8 mouse cellular contexts compared by ENCODE assay signal in the genomic region with DNA sequence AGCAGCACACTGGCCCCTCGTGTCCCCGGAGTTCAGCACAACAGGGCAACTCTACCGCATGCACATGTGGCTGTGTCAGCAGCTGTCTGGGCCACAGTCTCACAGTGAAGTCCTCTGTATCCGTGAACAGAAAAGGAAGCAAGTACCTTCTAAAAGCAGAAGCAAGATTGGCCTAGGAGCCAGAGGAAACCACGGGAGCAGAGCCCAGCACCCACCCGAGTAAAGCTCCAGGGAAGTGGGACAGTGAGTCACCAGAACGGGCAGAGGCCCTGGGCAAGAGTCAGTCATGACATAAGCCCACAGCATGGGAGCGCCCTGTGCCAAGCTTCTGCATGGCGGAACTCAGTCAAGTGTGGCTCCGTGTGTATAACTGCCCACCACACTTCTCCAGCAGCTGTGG. TPM values are rescaled to one million over a fixed set of nuclear protein-coding genes. Genes with fewer than 3 reads are reported as not detected.
DNase-seq lines count a peak whose midpoint lies in the region; ATAC-seq and TF ChIP-seq lines count a peak whose summit lies in the region.

No protein-coding gene starts in this region.

- H3K4me1 ChIP-seq in kidney, postnatal 0 days (replicated peaks; ENCODE audit: insufficient read depth, low read length), result no peaks in the 10 kb centered on the region
- H3K4me1 ChIP-seq in midbrain, embryonic 14.5 days (ENCODE audit: control insufficient read depth, insufficient read depth, low read length), result no peaks in the 10 kb centered on the region
- H3K4me1 ChIP-seq in midbrain, embryonic 10.5 days, result no peaks in the 10 kb centered on the region

- H3K4me2 ChIP-seq in kidney, postnatal 0 days (ENCODE audit: low read length), result no peak overlapping the region
- H3K4me2 ChIP-seq in midbrain, embryonic 14.5 days (ENCODE audit: low read length), result no peak overlapping the region

- no peaks in the 10 kb centered on the region for H3K27me3 ChIP-seq in kidney, postnatal 0 days (ENCODE audit: insufficient read depth, low read length)
- no peaks in the 10 kb centered on the region for H3K27me3 ChIP-seq in midbrain, embryonic 14.5 days (ENCODE audit: control insufficient read depth, insufficient read depth, low read length)
- no peaks in the 10 kb centered on the region for H3K27me3 ChIP-seq in midbrain, embryonic 10.5 days (ENCODE audit: low read depth, poor library complexity, severe bottlenecking)

- no peak overlapping the region for H3K9ac ChIP-seq in kidney, postnatal 0 days (ENCODE audit: low read depth, low read length)
- H3K9ac ChIP-seq in midbrain, embryonic 14.5 days (replicated peaks; ENCODE audit: low read length), result no peak overlapping the region

- no peak for TF ChIP-seq CTCF in kidney, postnatal 0 days (IDR thresholded peaks at IDR 0.05; ENCODE audit: low read depth)
- no peak for TF ChIP-seq CTCF in brain, embryonic 14.5 days (IDR thresholded peaks at IDR 0.05; ENCODE audit: borderline replicate concordance, extremely low read depth, insufficient read depth, insufficient read length)

- H3K9me3 ChIP-seq in kidney, postnatal 0 days (replicated peaks; ENCODE audit: low read length), result no peaks in the 10 kb centered on the region
- H3K9me3 ChIP-seq in midbrain, embryonic 14.5 days (ENCODE audit: control insufficient read depth, low read length), result no peaks in the 10 kb centered on the region
- no peaks in the 10 kb centered on the region for H3K9me3 ChIP-seq in midbrain, embryonic 10.5 days (replicated peaks)

- no peak for TF ChIP-seq POLR2A in brain, embryonic 14.5 days (IDR thresholded peaks at IDR 0.05; ENCODE audit: borderline replicate concordance, extremely low read depth, insufficient read depth, insufficient read length, poor library complexity, severe bottlenecking)

- no peak overlapping the region for H3K27ac ChIP-seq in kidney, postnatal 0 days
- H3K27ac ChIP-seq in midbrain, embryonic 14.5 days (replicated peaks; ENCODE audit: low read depth, low read length), result no peak overlapping the region
- H3K27ac ChIP-seq in midbrain, embryonic 10.5 days (replicated peaks), result no peak overlapping the region

- ATAC-seq in kidney, postnatal 0 days (replicated peaks; ENCODE audit: low FRiP score, low read depth), result 0 out of 2 replicates have a peak, but pooled peaks have one; percentile 53
- peak; percentile 93 to 95 for ATAC-seq in hematopoietic stem cell, adult 5-6 weeks (replicated peaks in 1 of 2; ENCODE audit: insufficient read depth in 1 of 2, low FRiP score in 2 of 2, low TSS enrichment in 1 of 2, low read depth in 1 of 2, poor library complexity in 2 of 2, severe bottlenecking in 2 of 2)
- ATAC-seq in monocyte, adult 5-6 weeks (replicated peaks; ENCODE audit: insufficient number of reproducible peaks, low FRiP score, low TSS enrichment, poor library complexity, severe bottlenecking), result peak; percentile 91
- no peak for ATAC-seq in midbrain, embryonic 14.5 days (ENCODE audit: low FRiP score, low TSS enrichment)

- H3K4me3 ChIP-seq in kidney, postnatal 0 days (replicated peaks; ENCODE audit: low read depth, low read length), result no peak overlapping the region
- H3K4me3 ChIP-seq in midbrain, embryonic 14.5 days (replicated peaks; ENCODE audit: low read depth, low read length), result no peak overlapping the region
- H3K4me3 ChIP-seq in midbrain, embryonic 10.5 days, result no peak overlapping the region

- 79% methylated on average over 10 of the region's 10 CpGs for WGBS in kidney, postnatal 0 days
- WGBS in midbrain, embryonic 14.5 days, result 91% methylated on average over 10 of the region's 10 CpGs
- WGBS in midbrain, embryonic 10.5 days, result 86% methylated on average over 10 of the region's 10 CpGs

- no peak for DNase-seq in kidney, postnatal 0 days (ENCODE audit: low spot score)
- DNase-seq in kidney, postnatal 14 days, result no peak
- peak; percentile 0 for DNase-seq in brain, embryonic 14.5 days (ENCODE audit: low read depth)
- DNase-seq in midbrain, embryonic 14.5 days, result no peak
- no peak for DNase-seq in right cerebral cortex, adult 2 months (ENCODE audit: low spot score in 2 of 2)
- DNase-seq in midbrain, embryonic 10.5 days (ENCODE audit: low spot score), result no peak

- H3K36me3 ChIP-seq in kidney, postnatal 0 days (ENCODE audit: insufficient read depth, low read length), result no peaks in the 10 kb centered on the region
- no peaks in the 10 kb centered on the region for H3K36me3 ChIP-seq in midbrain, embryonic 14.5 days (ENCODE audit: control insufficient read depth, insufficient read depth, low read length)
- H3K36me3 ChIP-seq in midbrain, embryonic 10.5 days, result no peaks in the 10 kb centered on the region

RNA-seq across cellular contexts. Expression of gene Parp2, which starts 26.3 kb away (rescaled TPM):
- 49.0 and 50.3 TPM in 2 replicates for polyA plus RNA-seq in kidney, postnatal 0 days (2015; fragmentation: Nextera tagmentation; extraction: Ambion mirVana)
- polyA plus RNA-seq in brain, embryonic 14.5 days (2012; rRNA removed), result 59.7 and 63.2 TPM in 2 replicates
- total RNA-seq in hematopoietic stem cell, adult 5-6 weeks (2017), result 91.4 and 97.5 TPM in 2 replicates
- 85.4 to 96.9 TPM (median 86.6 TPM) in 3 replicates for total RNA-seq in monocyte, adult 5-6 weeks (2017)
- polyA plus RNA-seq in midbrain, embryonic 14.5 days (2014; fragmentation: Nextera tagmentation; extraction: Ambion mirVana), result 47.9 and 51.2 TPM in 2 replicates
- 70.3 and 74.5 TPM in 2 replicates for polyA plus RNA-seq in midbrain, embryonic 10.5 days (2016; fragmentation: Nextera tagmentation; extraction: Ambion mirVana)

RNA-seq across cellular contexts. Expression of gene Ccnb1ip1, which starts 26.4 kb away (rescaled TPM):
- polyA plus RNA-seq in kidney, postnatal 0 days (2015; fragmentation: Nextera tagmentation; extraction: Ambion mirVana), result not detected in 2 replicates
- polyA plus RNA-seq in brain, embryonic 14.5 days (2012; rRNA removed), result 0.13 TPM in 1 of 2 replicates, not detected in the other
- not detected in 2 replicates for total RNA-seq in hematopoietic stem cell, adult 5-6 weeks (2017)
- total RNA-seq in monocyte, adult 5-6 weeks (2017), result not detected in 3 replicates
- 0.15 TPM in 1 of 2 replicates, not detected in the other for polyA plus RNA-seq in midbrain, embryonic 14.5 days (2014; fragmentation: Nextera tagmentation; extraction: Ambion mirVana)
- polyA plus RNA-seq in midbrain, embryonic 10.5 days (2016; fragmentation: Nextera tagmentation; extraction: Ambion mirVana), result not detected in 2 replicates

RNA-seq across cellular contexts. Expression of gene Tep1, which starts 36.4 kb away (rescaled TPM):
- polyA plus RNA-seq in kidney, postnatal 0 days (2015; fragmentation: Nextera tagmentation; extraction: Ambion mirVana), result 8.4 and 10.9 TPM in 2 replicates
- 4.3 and 5.1 TPM in 2 replicates for polyA plus RNA-seq in brain, embryonic 14.5 days (2012; rRNA removed)
- total RNA-seq in hematopoietic stem cell, adult 5-6 weeks (2017), result 6.6 and 24.2 TPM in 2 replicates
- total RNA-seq in monocyte, adult 5-6 weeks (2017), result 60.9 to 144 TPM (median 125 TPM) in 3 replicates
- 2.0 and 3.4 TPM in 2 replicates for polyA plus RNA-seq in midbrain, embryonic 14.5 days (2014; fragmentation: Nextera tagmentation; extraction: Ambion mirVana)
- 3.9 and 5.0 TPM in 2 replicates for polyA plus RNA-seq in midbrain, embryonic 10.5 days (2016; fragmentation: Nextera tagmentation; extraction: Ambion mirVana)

RNA-seq across cellular contexts. Expression of gene Ttc5, which starts 48.6 kb away (rescaled TPM):
- 58.4 and 65.4 TPM in 2 replicates for polyA plus RNA-seq in kidney, postnatal 0 days (2015; fragmentation: Nextera tagmentation; extraction: Ambion mirVana)
- polyA plus RNA-seq in brain, embryonic 14.5 days (2012; rRNA removed), result 103 and 110 TPM in 2 replicates
- total RNA-seq in hematopoietic stem cell, adult 5-6 weeks (2017), result 38.0 and 55.2 TPM in 2 replicates
- 55.8 to 70.2 TPM (median 65.8 TPM) in 3 replicates for total RNA-seq in monocyte, adult 5-6 weeks (2017)
- 133 and 138 TPM in 2 replicates for polyA plus RNA-seq in midbrain, embryonic 14.5 days (2014; fragmentation: Nextera tagmentation; extraction: Ambion mirVana)
- polyA plus RNA-seq in midbrain, embryonic 10.5 days (2016; fragmentation: Nextera tagmentation; extraction: Ambion mirVana), result 116 and 127 TPM in 2 replicates
